Mouse (Mus musculus) limb, embryonic 11.5 days (tissue): ENCODE results near the gene Epb41l1. TPM values are rescaled to one million over a fixed set of nuclear protein-coding genes. Genes with fewer than 3 reads are reported as not detected.

Experiments
- ATAC-seq: fragments of 200-750 bp; cut with Nextera tagmentation; 2 replicates; pipeline ENCODE4 v1.8.0; 2017; ENCODE audit warnings: low read depth; ENCODE audit not compliant: insufficient number of reproducible peaks, low FRiP score, low TSS enrichment
- DNase-seq: peaks from one replicate; pipeline ENCODE4 v3.0.0-alpha.2; 2015; ENCODE audit warnings: low spot score
- H3K27ac ChIP-seq: fragments of 300-500 bp; sonication (generic); replicated peaks from 2 replicates; pipeline ENCODE4 v1.5.1; 2014; ENCODE audit warnings: low read depth, mild to moderate bottlenecking, low read length
- H3K27me3 ChIP-seq: fragments of 300-500 bp; sonication (generic); 2 replicates; pipeline ENCODE4 v1.6.1; 2014; ENCODE audit warnings: mild to moderate bottlenecking, low read length, mixed read lengths; ENCODE audit not compliant: control insufficient read depth, insufficient read depth
- H3K36me3 ChIP-seq: fragments of 300-500 bp; sonication (generic); 2 replicates; pipeline ENCODE4 v1.6.1; 2014; ENCODE audit warnings: mild to moderate bottlenecking, low read length, moderate library complexity, mixed read lengths; ENCODE audit not compliant: control insufficient read depth, insufficient read depth
- H3K4me1 ChIP-seq: fragments of 300-500 bp; sonication (generic); 2 replicates; pipeline ENCODE4 v1.6.1; 2014; ENCODE audit warnings: low read length, mixed read lengths; ENCODE audit not compliant: control insufficient read depth, insufficient read depth
- H3K4me2 ChIP-seq: fragments of 300-500 bp; sonication (generic); 2 replicates; pipeline ENCODE4 v1.6.1; 2014; ENCODE audit warnings: low read depth, mild to moderate bottlenecking, moderate library complexity; ENCODE audit not compliant: severe bottlenecking
- H3K4me3 ChIP-seq: fragments of 300-500 bp; sonication (generic); 2 replicates; pipeline ENCODE4 v1.5.1; 2014; ENCODE audit warnings: low read depth, low read length
- H3K9ac ChIP-seq: fragments of 300-500 bp; sonication (generic); 2 replicates; pipeline ENCODE4 v1.6.1; 2014; ENCODE audit warnings: mild to moderate bottlenecking, low read length
- H3K9me3 ChIP-seq: fragments of 300-500 bp; sonication (generic); 2 replicates; pipeline ENCODE4 v1.6.1; 2016; ENCODE audit warnings: low read length; ENCODE audit not compliant: control insufficient read depth
- WGBS: fragments of 180-500 bp; shearing (Covaris S2); extraction: QIAGEN DNeasy Blood & Tissue Kit; methylation state at CpG from one replicate; pipeline ENCODE4 v1.1.7; 2014; 5-methylcytosine and 5-hydroxymethylcytosine counted together
- polyA plus RNA-seq: library from polyadenylated mRNA; unstranded; fragments of >200 nt; fragmentation: Nextera tagmentation; extraction: Ambion mirVana; gene quantifications from 2 replicates; pipeline ENCODE4 v1.2.1, GENCODE M21; 2014

The Epb41l1 gene
- polyA plus RNA-seq, 1 experiment from 2014 or later, result 2.1 TPM

- DNase-seq (no peak), ATAC-seq (no peak)
- no peak overlapping the region for H3K4me3 ChIP-seq
- H3K4me1 ChIP-seq, result 0 out of 2 replicates have a peak, but pooled peaks cover 4% of the 10 kb centered on the region
- H3K9ac ChIP-seq, result peak overlapping the region; percentile 40; the same call in 1 of the 2 replicates
- no peaks in the 10 kb centered on the region for H3K27me3 ChIP-seq
- no peak overlapping the region for H3K27ac ChIP-seq
- no peaks in the 10 kb centered on the region for H3K9me3 ChIP-seq
- no peaks in the 10 kb centered on the region for H3K36me3 ChIP-seq
- 79% methylated on average over 10 of the region's 10 CpGs for WGBS
- H3K4me2 ChIP-seq, result no peak overlapping the region
Measured at GRCm38 (mm10) chr2:156429836-156430235, 9.1 kb downstream of the Epb41l1 start.

DNA sequence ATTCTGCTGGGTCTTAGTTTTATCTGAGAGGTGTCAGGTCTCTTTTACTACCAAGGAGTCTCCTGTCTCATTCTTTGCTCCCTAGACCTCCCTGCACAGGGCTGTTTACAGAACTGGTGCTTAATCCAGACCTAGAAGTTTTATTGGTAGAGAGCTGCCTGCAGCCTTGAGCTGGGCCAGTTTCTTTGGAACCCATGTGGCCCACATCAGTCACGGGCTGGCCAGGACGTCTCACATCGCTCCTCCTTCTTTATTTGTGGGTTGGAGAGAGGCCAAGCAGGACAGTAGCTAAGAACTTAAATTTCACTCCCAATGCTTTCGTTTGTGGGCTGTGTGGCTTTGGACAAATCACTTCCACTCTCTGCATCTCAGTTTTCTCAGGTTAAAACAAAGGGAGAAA, 9.6 kb downstream of the Epb41l1 start:
- Histone ChIP-seq H3K9me3 (no peaks in the 10 kb centered on the region), H3K27ac (no peak overlapping the region), H3K9ac (peak overlapping the region; percentile 40; the same call in 1 of the 2 replicates), H3K4me1 (0 out of 2 replicates have a peak, but pooled peaks cover 4% of the 10 kb centered on the region), H3K36me3 (no peaks in the 10 kb centered on the region), H3K4me3 (no peak overlapping the region), H3K27me3 (no peaks in the 10 kb centered on the region), H3K4me2 (no peak overlapping the region)
- no peak for DNase-seq
- WGBS, result 30% methylated on average over 4 of the region's 4 CpGs
- no peak for ATAC-seq

DNA sequence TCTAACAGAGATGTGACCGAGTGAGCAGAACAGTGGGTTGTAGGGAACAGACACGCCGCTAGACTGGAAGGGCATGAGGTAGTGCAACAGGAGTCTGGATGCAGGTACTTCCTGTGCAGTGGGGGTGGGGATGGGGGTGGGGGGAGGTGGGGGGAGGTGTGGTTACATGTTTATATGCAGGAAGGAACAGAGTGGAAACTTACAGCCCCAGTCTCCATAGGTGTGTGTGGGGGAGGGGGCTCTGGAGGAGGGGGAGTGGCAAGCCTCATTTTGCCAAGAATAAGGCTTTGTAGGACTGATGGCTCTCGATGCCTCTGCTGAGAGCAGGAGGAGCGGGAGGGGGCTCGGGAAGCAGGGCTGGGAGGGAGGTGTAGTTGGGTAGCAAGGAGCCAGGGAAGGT, 10.7 kb downstream of the Epb41l1 start:
- H3K4me2 ChIP-seq, result no peak overlapping the region
- DNase-seq, result no peak

GRCm38 (mm10) chr2:156432086-156432485, 11.4 kb downstream of the Epb41l1 start:
- no peaks in the 10 kb centered on the region for H3K36me3 ChIP-seq
- no peak overlapping the region for H3K27ac ChIP-seq
- ATAC-seq (no peak), DNase-seq (no peak)
- H3K4me3 ChIP-seq, result no peak overlapping the region
- H3K9me3 ChIP-seq, result no peaks in the 10 kb centered on the region
- H3K4me1 ChIP-seq, result 0 out of 2 replicates have a peak, but pooled peaks cover 4% of the 10 kb centered on the region
- no peak overlapping the region for H3K4me2 ChIP-seq
- no peak overlapping the region for H3K9ac ChIP-seq
- no peaks in the 10 kb centered on the region for H3K27me3 ChIP-seq
- WGBS, result 89% methylated on average over 3 of the region's 3 CpGs

More for the DNA sequence above, 10.7 kb downstream of the Epb41l1 start:
- Histone ChIP-seq H3K4me3 (no peak overlapping the region), H3K4me1 (0 out of 2 replicates have a peak, but pooled peaks cover 4% of the 10 kb centered on the region), H3K9ac (no peak overlapping the region), H3K27me3 (no peaks in the 10 kb centered on the region), H3K9me3 (no peaks in the 10 kb centered on the region), H3K27ac (no peak overlapping the region), H3K36me3 (no peaks in the 10 kb centered on the region)
- ATAC-seq, result no peak
- 62% methylated on average over 6 of the region's 6 CpGs for WGBS

DNA sequence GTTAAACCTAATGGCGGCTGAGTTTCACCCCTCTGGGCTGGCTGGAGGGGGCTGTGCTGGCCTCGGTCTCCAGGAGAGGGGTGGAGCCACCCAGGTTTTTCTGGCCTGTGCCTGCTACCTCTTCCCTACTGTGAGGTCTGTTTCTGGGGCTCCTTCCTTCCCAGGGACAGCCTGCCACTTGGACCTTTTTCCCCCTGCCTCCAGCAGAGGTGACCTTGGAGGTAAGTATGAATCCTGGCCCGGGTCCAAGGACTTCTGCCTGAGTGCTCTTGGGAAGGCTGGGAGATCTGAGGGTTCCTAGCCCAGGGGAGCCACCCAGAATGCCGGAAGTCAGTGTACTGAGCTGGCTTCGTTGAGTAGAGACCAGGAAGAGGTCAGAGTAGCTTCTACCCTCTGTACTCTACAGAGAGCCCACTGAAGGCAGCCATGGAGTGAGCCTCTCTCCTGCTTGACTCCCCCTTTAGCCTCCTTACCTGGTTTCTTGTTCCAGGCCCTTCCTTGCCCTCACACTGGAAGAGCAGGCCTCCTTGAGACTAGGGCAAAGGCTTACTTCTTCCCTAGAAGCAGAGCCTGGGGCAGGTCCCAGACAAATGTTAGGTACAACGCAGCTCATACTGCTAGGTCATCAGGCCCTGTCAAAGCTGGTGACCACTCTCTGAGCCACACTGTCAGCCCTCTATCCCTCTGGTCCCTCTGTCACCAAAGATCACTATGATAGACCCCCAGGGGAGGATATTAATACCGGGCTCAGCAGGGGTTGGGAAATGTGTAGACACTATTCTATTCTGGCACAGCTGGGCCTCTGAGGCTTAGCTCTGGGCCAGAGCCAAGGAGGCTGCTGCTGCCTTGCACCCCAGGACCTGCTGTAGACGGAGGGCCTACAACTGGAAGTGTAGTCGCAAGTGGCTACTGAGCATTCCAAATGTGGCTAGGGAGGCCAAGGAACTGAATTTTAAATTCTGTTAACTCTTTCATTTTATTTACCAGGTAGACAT, 12.5 kb downstream of the Epb41l1 start:
- H3K4me1 ChIP-seq, result 0 out of 2 replicates have a peak, but pooled peaks cover 4% of the 10 kb centered on the region
- WGBS, result 65% methylated on average over 9 of the region's 9 CpGs
- no peak overlapping the region for H3K4me3 ChIP-seq
- H3K9ac ChIP-seq, result peak overlapping the region; percentile 7; the same call in 1 of the 2 replicates
- DNase-seq (no peak), ATAC-seq (no peak)
- H3K4me2 ChIP-seq, result no peak overlapping the region
- no peaks in the 10 kb centered on the region for H3K36me3 ChIP-seq
- H3K27me3 ChIP-seq, result no peaks in the 10 kb centered on the region
- H3K27ac ChIP-seq, result no peak overlapping the region; the same call in 1 of the 2 replicates
- no peaks in the 10 kb centered on the region for H3K9me3 ChIP-seq

GRCm38 (mm10) chr2:156437637-156438036, 16.9 kb downstream of the Epb41l1 start:
- DNase-seq, result no peak
- no peak overlapping the region for H3K4me3 ChIP-seq
- no peaks in the 10 kb centered on the region for H3K27me3 ChIP-seq
- ATAC-seq, result no peak
- no peaks in the 10 kb centered on the region for H3K9me3 ChIP-seq
- H3K4me1 ChIP-seq, result peaks cover 10% of the 10 kb centered on the region
- no peaks in the 10 kb centered on the region for H3K36me3 ChIP-seq
- 93% methylated on average over 11 of the region's 11 CpGs for WGBS
- no peak overlapping the region for H3K4me2 ChIP-seq
- no peak overlapping the region for H3K9ac ChIP-seq
- no peak overlapping the region for H3K27ac ChIP-seq

DNA sequence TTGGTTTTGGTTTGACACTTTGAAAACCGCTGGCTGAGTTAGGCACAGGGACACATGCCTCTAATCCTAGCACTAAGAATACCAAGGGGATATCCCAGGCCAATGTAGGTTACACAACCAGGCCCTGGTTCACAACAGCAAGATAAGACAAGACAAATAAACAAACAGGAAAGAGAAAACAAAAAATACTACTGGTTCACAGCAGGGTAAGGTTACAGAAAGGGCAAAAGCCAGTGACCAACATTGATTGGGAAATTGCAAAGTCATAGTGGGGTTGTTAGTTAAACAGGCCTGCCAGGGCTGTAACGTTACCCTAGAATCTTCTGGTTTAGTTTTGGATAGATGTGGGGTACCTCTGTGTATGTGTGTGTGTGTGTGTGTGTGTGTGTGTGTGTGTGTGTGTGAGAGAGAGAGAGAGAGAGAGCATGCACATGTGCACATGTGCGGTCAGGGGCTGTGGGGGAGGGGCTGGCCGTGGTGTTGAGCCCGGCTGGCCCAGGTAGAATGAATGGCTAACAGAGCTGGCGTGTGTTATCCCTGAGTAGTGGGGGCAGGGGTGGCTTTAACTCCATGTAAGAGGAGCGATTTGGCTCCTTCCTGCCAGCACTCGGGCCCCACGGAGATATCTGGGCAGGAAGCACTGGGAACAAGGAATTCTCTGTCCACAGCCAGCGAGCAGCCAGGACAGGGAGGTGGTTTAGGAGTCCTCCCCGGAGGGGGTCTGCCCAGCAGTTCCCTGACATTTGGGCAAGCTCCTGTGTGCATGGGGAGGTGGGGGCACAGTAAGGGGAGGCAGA, 19.2 kb downstream of the Epb41l1 start:
- H3K4me1 ChIP-seq, result peaks cover 13% of the 10 kb centered on the region
- peak overlapping the region; percentile 86 for H3K27ac ChIP-seq
- peak overlapping the region; percentile 15; the same call in 1 of the 2 replicates for H3K4me2 ChIP-seq
- ATAC-seq, result peak; percentile 59
- peak overlapping the region; percentile 34; the same call in 1 of the 2 replicates for H3K9ac ChIP-seq
- H3K27me3 ChIP-seq, result no peaks in the 10 kb centered on the region
- peak; percentile 76 for DNase-seq
- H3K4me3 ChIP-seq, result no peak overlapping the region
- no peaks in the 10 kb centered on the region for H3K36me3 ChIP-seq
- whole genome bisulfite sequencing, result 24% methylated on average over 11 of the region's 11 CpGs
- H3K9me3 ChIP-seq, result no peaks in the 10 kb centered on the region

DNA sequence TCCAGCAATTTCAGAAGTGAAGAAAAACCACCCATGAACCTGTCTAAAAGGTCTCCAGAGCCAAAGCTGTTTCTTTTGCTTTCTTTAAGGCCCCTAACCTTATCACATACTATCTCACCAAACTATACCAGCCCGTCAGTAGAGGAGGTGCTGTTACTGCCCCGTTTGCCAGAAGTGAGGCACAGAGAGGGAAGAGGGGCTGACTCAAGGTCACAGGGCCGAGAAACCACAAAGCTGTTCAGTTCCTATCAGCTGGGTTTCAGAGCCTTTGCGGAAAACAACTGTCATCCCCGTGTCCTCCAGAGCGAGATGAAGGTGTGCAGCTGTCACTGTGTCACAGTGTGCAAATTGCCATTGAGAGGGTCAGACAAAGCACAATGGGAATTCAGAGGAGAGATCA, 21.2 kb downstream of the Epb41l1 start:
- no peak for ATAC-seq
- Histone ChIP-seq H3K27me3 (no peaks in the 10 kb centered on the region), H3K4me2 (no peak overlapping the region), H3K4me3 (no peak overlapping the region), H3K27ac (no peak overlapping the region), H3K36me3 (no peaks in the 10 kb centered on the region), H3K4me1 (peaks cover 13% of the 10 kb centered on the region), H3K9ac (no peak overlapping the region), H3K9me3 (no peaks in the 10 kb centered on the region)
- no peak for DNase-seq
- WGBS, result 68% methylated on average over 6 of the region's 6 CpGs
